Mouse (Mus musculus): ENCODE measurements at regions not wholly inside any gene's neighbourhood (a gene's known extent, or its start where the extent isn't known, plus 50 kb on each side); places are given as distances from the start of the nearest gene placed in this dataset.

GRCm38 (mm10) chr17:85758581-85759098 is 70.6 kb upstream of the Six2 start:
- intact Hi-C loops (cut with DNase I) = no loop called here
- Histone ChIP-seq H3K4me3 (no peak overlapping the region), H3K36me3 (ENCODE audit: control insufficient read depth, insufficient read depth, low read length) (no peaks in the 10 kb centered on the region)

GRCm38 (mm10) chr17:85757647-85758046 is 69.6 kb upstream of the Six2 start:
- Histone ChIP-seq H3K79me2 (replicated peaks; ENCODE audit: control insufficient read depth, insufficient read depth, low read length) (no peaks in the 10 kb centered on the region), H3K4me1 (ENCODE audit: control insufficient read depth, insufficient read depth, low read length) (no peaks in the 10 kb centered on the region), H3K27ac (no peak overlapping the region), H3K9ac (ENCODE audit: low read depth, low read length) (no peak overlapping the region), H3K36me3 (ENCODE audit: control insufficient read depth, insufficient read depth, low read length) (no peaks in the 10 kb centered on the region), H3K27me3 (ENCODE audit: control insufficient read depth, insufficient read depth, low read length) (no peaks in the 10 kb centered on the region), H3K4me3 (no peak overlapping the region)
- DNase-seq = no peak
- TF ChIP-seq POLR2A (IDR thresholded peaks at IDR 0.05; ENCODE audit: insufficient read depth, low read depth, low read length) (no peak), EP300 (IDR thresholded peaks at IDR 0.05; ENCODE audit: insufficient read depth, low read depth, low read length) (no peak), CTCF (IDR thresholded peaks at IDR 0.05) (no peak)
- intact Hi-C loops (cut with DNase I) = no loop called here
- WGBS = 82% methylated on average over 1 of the region's 1 CpGs

More at GRCm38 (mm10) chr17:85758581-85759098, 70.6 kb upstream of the Six2 start:
- Histone ChIP-seq H3K9ac (ENCODE audit: low read depth, low read length) (no peak overlapping the region), H3K27me3 (ENCODE audit: control insufficient read depth, insufficient read depth, low read length) (no peaks in the 10 kb centered on the region), H3K27ac (no peak overlapping the region), H3K79me2 (replicated peaks; ENCODE audit: control insufficient read depth, insufficient read depth, low read length) (no peaks in the 10 kb centered on the region), H3K4me1 (ENCODE audit: control insufficient read depth, insufficient read depth, low read length) (no peaks in the 10 kb centered on the region)
- TF ChIP-seq EP300 (IDR thresholded peaks at IDR 0.05; ENCODE audit: insufficient read depth, low read depth, low read length) (no peak), POLR2A (IDR thresholded peaks at IDR 0.05; ENCODE audit: insufficient read depth, low read depth, low read length) (no peak), CTCF (IDR thresholded peaks at IDR 0.05) (no peak)
- no peak for DNase-seq
- 63% methylated on average over 9 of the region's 9 CpGs for WGBS

- H3K4me1 ChIP-seq (ENCODE audit: control insufficient read depth, insufficient read depth, low read length) = no peaks in the 10 kb centered on the region
- no peak overlapping the region for H3K4me3 ChIP-seq
- no peak for TF ChIP-seq CTCF (IDR thresholded peaks at IDR 0.05)
- 66% methylated on average over 2 of the region's 2 CpGs for WGBS
- DNase-seq = no peak
- intact Hi-C loops (cut with DNase I) = no loop called here
- no peaks in the 10 kb centered on the region for H3K79me2 ChIP-seq (replicated peaks; ENCODE audit: control insufficient read depth, insufficient read depth, low read length)
- no peak overlapping the region for H3K9ac ChIP-seq (ENCODE audit: low read depth, low read length)
- H3K27me3 ChIP-seq (ENCODE audit: control insufficient read depth, insufficient read depth, low read length) = no peaks in the 10 kb centered on the region
- no peak overlapping the region for H3K27ac ChIP-seq
- H3K36me3 ChIP-seq (ENCODE audit: control insufficient read depth, insufficient read depth, low read length) = no peaks in the 10 kb centered on the region
Observed at GRCm38 (mm10) chr17:85755557-85755956, 67.5 kb upstream of the Six2 start.

GRCm38 (mm10) chr17:85748649-85749081 is 60.6 kb upstream of the Six2 start:
- no peaks in the 10 kb centered on the region for H3K79me2 ChIP-seq (replicated peaks; ENCODE audit: control insufficient read depth, insufficient read depth, low read length)
- H3K9ac ChIP-seq (ENCODE audit: low read depth, low read length) = no peak overlapping the region
- H3K36me3 ChIP-seq (ENCODE audit: control insufficient read depth, insufficient read depth, low read length) = no peaks in the 10 kb centered on the region
- 63% methylated on average over 10 of the region's 10 CpGs for WGBS
- H3K4me3 ChIP-seq = no peak overlapping the region
- TF ChIP-seq POLR2A (IDR thresholded peaks at IDR 0.05; ENCODE audit: insufficient read depth, low read depth, low read length) = no peak
- intact Hi-C loops (cut with DNase I) = no loop called here
- H3K27me3 ChIP-seq (ENCODE audit: control insufficient read depth, insufficient read depth, low read length) = no peaks in the 10 kb centered on the region
- no peak overlapping the region for H3K27ac ChIP-seq
- no peaks in the 10 kb centered on the region for H3K4me1 ChIP-seq (ENCODE audit: control insufficient read depth, insufficient read depth, low read length)
- no peak for DNase-seq

GRCm38 (mm10) chr17:85747976-85748648 is 60.0 kb upstream of the Six2 start:
- no peak overlapping the region for H3K4me3 ChIP-seq
- no peaks in the 10 kb centered on the region for H3K27me3 ChIP-seq (ENCODE audit: control insufficient read depth, insufficient read depth, low read length)
- H3K79me2 ChIP-seq (replicated peaks; ENCODE audit: control insufficient read depth, insufficient read depth, low read length) = no peaks in the 10 kb centered on the region
- H3K36me3 ChIP-seq (ENCODE audit: control insufficient read depth, insufficient read depth, low read length) = no peaks in the 10 kb centered on the region
- H3K27ac ChIP-seq = no peak overlapping the region
- 74% methylated on average over 16 of the region's 16 CpGs for WGBS
- TF ChIP-seq POLR2A (IDR thresholded peaks at IDR 0.05; ENCODE audit: insufficient read depth, low read depth, low read length) (no peak), EP300 (IDR thresholded peaks at IDR 0.05; ENCODE audit: insufficient read depth, low read depth, low read length) (no peak), CTCF (IDR thresholded peaks at IDR 0.05) (no peak)
- H3K9ac ChIP-seq (ENCODE audit: low read depth, low read length) = no peak overlapping the region
- DNase-seq = no peak
- intact Hi-C loops (cut with DNase I) = no loop called here
- no peaks in the 10 kb centered on the region for H3K4me1 ChIP-seq (ENCODE audit: control insufficient read depth, insufficient read depth, low read length)
